Mouse (Mus musculus) testis, adult 2 months (tissue): ENCODE results near the gene Iqgap2.

Source experiments
- CTCF ChIP-seq: fragments of 200-500 bp; IDR thresholded peaks from 2 replicates; pipeline ENCODE4 v1.5.1; 2012; ENCODE audit warnings: low read depth, mild to moderate bottlenecking, inconsistent platforms, low read length, moderate library complexity; ENCODE audit not compliant: control insufficient read depth, insufficient read depth, insufficient replicate concordance
- POLR2A ChIP-seq: fragments of 200-500 bp; IDR thresholded peaks from 2 replicates; pipeline ENCODE4 v1.6.1; 2012; ENCODE audit warnings: low read depth, mild to moderate bottlenecking, inconsistent platforms, low read length, moderate library complexity; ENCODE audit not compliant: control insufficient read depth

DNA sequence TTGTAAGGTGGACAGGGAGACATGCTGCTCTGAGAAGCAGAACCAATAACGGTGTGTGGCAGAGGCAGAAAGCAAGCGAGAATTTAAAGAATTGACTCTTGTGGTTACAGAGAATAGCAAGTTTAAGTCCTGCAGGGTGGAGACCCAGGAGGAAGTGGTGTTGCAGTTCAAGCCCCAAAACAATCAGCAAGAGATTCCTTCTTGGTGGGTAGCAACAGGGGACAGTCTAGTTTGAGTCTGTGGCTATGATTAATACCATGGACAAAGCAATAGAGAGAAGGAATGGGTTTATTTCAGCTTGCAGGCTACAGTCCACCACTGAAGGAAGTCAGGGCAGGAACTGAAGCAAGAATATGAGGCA is 21.3 kb upstream of the Iqgap2 start:
- TF ChIP-seq POLR2A, result no peak
- TF ChIP-seq CTCF, result no peak
